Mouse (Mus musculus) G1E (cell line): ENCODE results near the gene Lemd1. TPM values are rescaled to one million over a fixed set of nuclear protein-coding genes. Genes with fewer than 3 reads are reported as not detected.

Experiments
- ATAC-seq: 2 replicates; pipeline ENCODE4 v1.8.0; 2016; ENCODE audit warnings: mild to moderate bottlenecking; ENCODE audit not compliant: insufficient number of reproducible peaks, poor library complexity, low FRiP score, severe bottlenecking; ENCODE audit errors: extremely low read depth
- DNase-seq: peaks from one replicate; pipeline ENCODE4 v3.0.0; 2012; ENCODE audit warnings: low spot score
- H3K27me3 ChIP-seq: 2 replicates; pipeline ENCODE4 v1.6.1; 2012; ENCODE audit warnings: mild to moderate bottlenecking, low read length, inconsistent platforms; ENCODE audit not compliant: insufficient read depth
- H3K36me3 ChIP-seq: replicated peaks from 2 replicates; pipeline ENCODE3; 2012; ENCODE audit warnings: mild to moderate bottlenecking, inconsistent platforms
- H3K4me1 ChIP-seq: 2 replicates; pipeline ENCODE4 v1.6.1; 2012; ENCODE audit warnings: low read depth, low read length, inconsistent platforms, mixed read lengths; ENCODE audit not compliant: insufficient read depth
- H3K4me3 ChIP-seq: 2 replicates; pipeline ENCODE4 v1.5.1; 2012; ENCODE audit warnings: low read depth, mild to moderate bottlenecking, inconsistent platforms, low read length, moderate library complexity, mixed read lengths
- H3K9me3 ChIP-seq: replicated peaks from 2 replicates; pipeline ENCODE4 v1.6.1; 2012; ENCODE audit warnings: inconsistent platforms
- CTCF ChIP-seq: IDR thresholded peaks from 2 replicates; pipeline ENCODE4 v1.5.1; 2012; ENCODE audit warnings: low read depth, low read length, inconsistent platforms, mixed read lengths
- GATA1 ChIP-seq: IDR thresholded peaks from 2 replicates; pipeline ENCODE4 v1.6.1; 2012; ENCODE audit warnings: borderline replicate concordance, low read length, inconsistent platforms, mixed read lengths
- GATA2 ChIP-seq: IDR thresholded peaks from 2 replicates; pipeline ENCODE4 v1.6.1; 2012; ENCODE audit warnings: low read depth, low read length, inconsistent platforms, borderline replicate concordance
- POLR2AphosphoS5 ChIP-seq: IDR thresholded peaks from 2 replicates; pipeline ENCODE4 v1.6.1; 2012; ENCODE audit warnings: low read depth, low read length, inconsistent platforms; ENCODE audit not compliant: insufficient replicate concordance
- TAL1 ChIP-seq: conservative IDR thresholded peaks from 2 replicates; pipeline ENCODE4 v1.6.1; 2012; ENCODE audit warnings: low read depth, low read length, inconsistent platforms, mixed read lengths
- polyA plus RNA-seq: library from polyadenylated mRNA; stranded (reverse); fragments of >175 nt; gene quantifications from 2 replicates; pipeline ENCODE4 v1.2.3, GENCODE M21; 2012
- total RNA-seq, 2 experiments: library from RNA; stranded (forward) in 1 of 2; stranded (reverse) in 1 of 2; fragments of 200-1000 nt in 1 of 2; fragments of >200 nt in 1 of 2; fragmentation: Nextera tagmentation in 1 of 2; gene quantifications; 2 replicates each; pipeline ENCODE4 v1.2.3; 2014 to 2017

Gene Lemd1
- total and polyA plus RNA-seq, 3 experiments: 0.44 TPM; not detected in 2

DNA sequence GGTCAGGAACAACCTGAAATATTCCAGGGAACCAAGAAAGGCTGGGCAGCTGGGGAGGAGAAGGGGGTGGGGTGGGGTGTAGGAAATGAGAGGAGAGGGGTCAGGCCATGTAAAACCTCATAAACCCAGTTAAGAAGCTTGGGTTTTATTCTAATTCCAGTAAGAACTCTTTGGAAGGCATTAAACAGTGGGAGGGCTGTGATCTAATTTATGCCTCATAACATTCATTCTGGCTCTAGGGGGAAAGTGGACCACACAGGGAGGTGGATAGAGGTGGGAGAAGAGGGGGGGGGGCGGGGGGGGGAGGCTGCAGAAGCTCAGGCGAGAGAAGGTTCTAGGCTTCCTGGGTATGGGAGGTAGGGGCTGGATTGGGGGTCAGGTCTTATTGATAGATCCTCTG lies 19.6 kb upstream of the Lemd1 start:
- ATAC-seq (no peak), DNase-seq (no peak)
- H3K4me1 ChIP-seq: peaks cover 5% of the 10 kb centered on the region
- peaks cover 21% of the 10 kb centered on the region for H3K27me3 ChIP-seq
- TF ChIP-seq GATA1 (no peak), GATA2 (no peak), CTCF (no peak), POLR2AphosphoS5 (no peak), TAL1 (no peak)
- no peaks in the 10 kb centered on the region for H3K36me3 ChIP-seq
- H3K9me3 ChIP-seq: no peaks in the 10 kb centered on the region
- no peak overlapping the region for H3K4me3 ChIP-seq

DNA sequence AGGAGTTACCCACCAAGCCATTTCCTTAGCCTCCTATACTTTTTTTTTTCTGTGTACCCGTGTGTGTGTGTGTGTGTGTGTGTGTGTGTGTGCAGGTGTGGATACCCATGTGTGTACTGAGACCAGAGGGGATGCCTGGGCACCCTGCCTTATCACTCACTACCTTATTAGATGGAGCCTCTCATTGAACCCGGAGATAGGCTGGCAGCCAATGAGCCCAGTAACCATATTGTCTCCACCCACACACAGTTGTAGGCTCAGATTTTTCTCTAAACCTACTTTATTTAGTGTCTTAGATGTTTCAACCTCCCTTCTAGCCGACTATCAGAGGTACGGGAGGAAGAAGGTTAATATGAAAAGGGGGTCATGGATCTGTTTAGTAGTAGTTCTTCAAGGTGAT lies 4.9 kb upstream of the Lemd1 start:
- TF ChIP-seq CTCF (no peak), POLR2AphosphoS5 (no peak), TAL1 (no peak), GATA2 (no peak), GATA1 (no peak)
- no peaks in the 10 kb centered on the region for H3K4me1 ChIP-seq
- no peaks in the 10 kb centered on the region for H3K36me3 ChIP-seq
- ATAC-seq: no peak
- DNase-seq: no peak
- H3K9me3 ChIP-seq: peaks cover 5% of the 10 kb centered on the region
- H3K27me3 ChIP-seq: peaks cover 13% of the 10 kb centered on the region
- no peak overlapping the region for H3K4me3 ChIP-seq

DNA sequence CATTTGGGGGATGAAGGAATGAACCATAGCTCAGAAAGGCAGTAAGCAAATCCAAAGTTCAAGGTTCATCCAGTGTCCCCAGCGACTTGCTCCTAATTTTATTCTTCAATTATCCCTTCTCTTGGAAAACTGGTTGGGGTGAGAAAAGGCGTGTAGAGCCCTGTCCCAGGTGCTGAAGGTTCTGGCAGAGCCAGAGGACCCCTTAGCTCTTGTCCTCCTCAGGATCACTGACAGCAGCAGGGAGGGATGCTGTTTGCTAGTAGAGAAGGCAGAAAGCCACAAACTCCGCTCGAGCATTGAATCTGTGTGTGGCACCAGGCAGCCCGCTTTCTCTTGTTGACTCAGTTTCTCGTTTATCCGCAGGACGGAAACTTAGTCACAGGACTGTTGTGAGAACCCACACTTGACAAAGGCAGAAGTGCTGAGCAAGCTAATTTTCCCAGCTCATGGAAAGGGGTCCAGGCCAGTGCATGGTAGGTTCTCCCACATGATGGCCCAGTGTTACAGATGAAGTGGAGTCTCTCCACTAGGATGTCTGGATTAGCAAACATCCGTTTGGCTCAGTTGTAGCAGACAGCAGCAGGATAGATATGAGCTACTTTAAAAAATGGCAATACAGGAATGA lies 2.7 kb upstream of the Lemd1 start:
- DNase-seq: no peak
- peaks cover 10% of the 10 kb centered on the region for H3K27me3 ChIP-seq
- no peak for ATAC-seq
- TF ChIP-seq GATA2 (no peak), GATA1 (no peak), POLR2AphosphoS5 (no peak), TAL1 (no peak), CTCF (no peak)
- no peak overlapping the region for H3K4me3 ChIP-seq
- H3K36me3 ChIP-seq: no peaks in the 10 kb centered on the region
- peaks cover 5% of the 10 kb centered on the region for H3K9me3 ChIP-seq
- H3K4me1 ChIP-seq: no peaks in the 10 kb centered on the region

DNA sequence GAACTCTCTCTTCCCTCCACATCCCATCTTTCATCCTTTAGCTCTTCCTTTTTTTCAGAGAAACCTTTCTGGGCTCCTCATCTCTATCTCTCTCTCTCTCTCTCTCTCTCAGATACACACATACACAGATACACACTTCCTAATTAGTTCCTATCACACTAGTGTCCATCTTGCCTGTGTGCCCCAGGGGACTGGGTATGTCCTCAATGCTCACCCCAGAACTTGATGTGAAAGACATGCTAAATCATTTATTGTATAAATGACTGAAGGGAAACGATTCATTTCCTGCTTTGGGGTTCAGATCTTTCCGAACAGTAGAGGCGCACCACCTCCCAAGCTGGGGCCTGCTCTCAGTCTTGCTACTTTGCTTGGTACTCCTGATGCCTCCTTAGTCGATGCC lies 2.0 kb upstream of the Lemd1 start:
- TF ChIP-seq CTCF (no peak), GATA1 (no peak), GATA2 (no peak)
- no peak for DNase-seq
- Histone ChIP-seq H3K36me3 (no peaks in the 10 kb centered on the region), H3K9me3 (peaks cover 5% of the 10 kb centered on the region), H3K27me3 (peaks cover 12% of the 10 kb centered on the region; the same call in 1 of the 2 replicates), H3K4me3 (no peak overlapping the region), H3K4me1 (no peaks in the 10 kb centered on the region)
- no peak for ATAC-seq

DNA sequence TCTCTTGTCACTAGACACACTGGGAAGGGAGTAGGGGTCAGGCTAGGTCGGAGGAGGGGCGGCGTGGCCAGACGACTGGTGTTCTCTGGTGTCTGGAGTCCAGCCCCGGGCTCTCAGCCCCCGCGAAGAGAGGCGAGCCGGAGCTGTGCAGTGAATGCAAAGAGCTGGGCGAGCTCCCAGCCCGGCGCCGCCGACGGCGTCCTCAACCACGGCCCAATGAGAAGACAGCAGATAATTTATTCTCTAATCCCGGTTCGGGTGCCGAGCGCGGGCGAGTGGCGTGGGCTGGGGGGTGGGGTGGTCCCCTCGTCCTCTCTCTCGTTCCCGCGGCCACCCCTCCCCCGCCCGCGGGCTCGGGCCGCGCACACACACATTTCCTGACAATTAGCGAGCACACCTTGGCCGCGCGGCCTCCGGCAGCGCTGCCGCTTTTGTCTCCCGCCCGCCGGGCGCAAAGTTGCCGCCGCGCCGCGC lies 1.2 kb upstream of the Lemd1 start:
- no peaks in the 10 kb centered on the region for H3K4me1 ChIP-seq
- peaks cover 15% of the 10 kb centered on the region; the same call in 1 of the 2 replicates for H3K27me3 ChIP-seq
- no peak for ATAC-seq
- peaks cover 5% of the 10 kb centered on the region for H3K9me3 ChIP-seq
- TF ChIP-seq POLR2AphosphoS5 (no peak), TAL1 (no peak), GATA1 (no peak), GATA2 (no peak)
- DNase-seq: no peak
- no peak overlapping the region for H3K4me3 ChIP-seq
- H3K36me3 ChIP-seq: no peaks in the 10 kb centered on the region

DNA sequence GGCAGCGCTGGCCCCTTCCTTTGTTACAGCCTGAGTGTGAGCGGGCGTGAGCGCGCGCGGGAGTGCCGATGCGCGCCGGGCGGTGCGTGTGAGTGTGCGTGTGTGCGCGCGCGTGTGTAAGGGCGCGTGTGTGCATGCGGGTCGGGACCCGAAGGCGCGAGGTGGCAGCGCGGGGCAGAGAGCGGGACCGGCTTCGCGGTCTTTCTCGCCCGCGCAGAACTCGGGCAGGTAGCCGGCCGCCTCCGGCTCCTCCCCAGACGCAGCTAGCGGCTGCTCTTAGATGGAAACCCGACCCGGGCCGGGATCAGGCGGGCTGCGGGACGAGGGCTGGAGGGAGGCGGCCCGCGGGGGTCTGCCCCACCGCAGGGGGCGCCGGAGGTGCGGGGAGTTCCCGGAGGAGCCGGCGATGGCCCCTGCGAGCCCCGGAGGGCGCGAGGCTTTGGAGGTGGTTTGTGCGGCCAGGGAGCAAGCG lies 574 bp upstream of the Lemd1 start:
- DNase-seq: no peak
- H3K27me3 ChIP-seq: peaks cover 21% of the 10 kb centered on the region
- H3K4me3 ChIP-seq: no peak overlapping the region
- peaks cover 5% of the 10 kb centered on the region for H3K9me3 ChIP-seq
- TF ChIP-seq POLR2AphosphoS5: no peak
- no peak for TF ChIP-seq CTCF
- no peak for TF ChIP-seq GATA1
- H3K36me3 ChIP-seq: no peaks in the 10 kb centered on the region
- ATAC-seq: no peak
- no peaks in the 10 kb centered on the region for H3K4me1 ChIP-seq
